Mouse (Mus musculus): ENCODE results near the gene Olfr835. TPM values are rescaled to one million over a fixed set of nuclear protein-coding genes. Genes with fewer than 3 reads are reported as not detected.

Gene Olfr835
- polyA plus RNA-seq (2012; rRNA removed): not detected in 2 replicates

GRCm38 (mm10) chr9:19032435-19032834, at the start of gene Olfr835:
Olfr835 (plus strand) TSS chr9:19032735.
- DNase-seq (ENCODE audit: low read depth in 1 of 2, low spot score in 2 of 2): no peak
- no peak within 1 kb of the TSS for H3K4me3 ChIP-seq (ENCODE audit: extremely low read depth, insufficient read depth, insufficient read length)
- H3K27me3 ChIP-seq (ENCODE audit: control insufficient read depth, insufficient read depth, low read length): no peaks in the 10 kb centered on the region
- WGBS: 32% methylated on average over 1 of the region's 1 CpGs
- TF ChIP-seq POLR2A (IDR thresholded peaks at IDR 0.05; ENCODE audit: low read depth, low read length): no peak
- TF ChIP-seq CTCF (IDR thresholded peaks at IDR 0.05; ENCODE audit: extremely low read depth, insufficient read depth, insufficient read length, insufficient replicate concordance): no peak
- H3K27ac ChIP-seq (ENCODE audit: insufficient read depth, low read length): no peak within 1 kb of the TSS
- H3K4me1 ChIP-seq (ENCODE audit: control insufficient read depth, insufficient read depth, insufficient read length): no peaks in the 10 kb centered on the region
- H3K36me3 ChIP-seq (ENCODE audit: control insufficient read depth, insufficient read depth, low read length): no peaks in the 10 kb centered on the region

DNA sequence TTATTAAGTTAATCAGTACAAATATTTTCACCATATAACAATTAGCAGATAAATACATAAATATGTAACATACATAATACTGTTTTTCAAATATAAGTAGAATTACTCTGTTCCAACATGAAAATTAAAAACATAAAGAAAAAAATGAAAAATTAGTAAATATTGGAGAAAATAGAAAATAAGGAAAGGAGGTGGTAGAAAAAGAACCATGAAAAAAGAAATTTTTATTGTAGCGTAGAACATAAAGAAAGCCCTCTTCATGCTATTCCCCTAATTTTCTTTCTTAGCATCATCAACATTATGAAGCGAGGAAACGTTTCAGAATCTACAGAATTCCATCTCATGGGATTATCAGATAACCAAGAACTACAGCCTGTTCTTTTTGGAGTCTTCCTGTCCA, 44.8 kb upstream of the Olfr835 start, which contains the start of gene Olfr834:
Olfr834 (plus strand) TSS at position 301 of the 400 bp plus-strand sequence.
- H3K27me3 ChIP-seq (ENCODE audit: control insufficient read depth, insufficient read depth, low read length): no peaks in the 10 kb centered on the region
- no peak for DNase-seq (ENCODE audit: low read depth in 1 of 2, low spot score in 2 of 2)
- 78% methylated on average over 3 of the region's 3 CpGs for WGBS
- H3K27ac ChIP-seq (ENCODE audit: insufficient read depth, low read length): no peak within 1 kb of the TSS
- no peaks in the 10 kb centered on the region for H3K4me1 ChIP-seq (ENCODE audit: control insufficient read depth, insufficient read depth, insufficient read length)
- H3K36me3 ChIP-seq (ENCODE audit: control insufficient read depth, insufficient read depth, low read length): no peaks in the 10 kb centered on the region
- no peak for TF ChIP-seq CTCF (IDR thresholded peaks at IDR 0.05; ENCODE audit: extremely low read depth, insufficient read depth, insufficient read length, insufficient replicate concordance)
- no peak for TF ChIP-seq POLR2A (IDR thresholded peaks at IDR 0.05; ENCODE audit: low read depth, low read length)
- no peak within 1 kb of the TSS for H3K4me3 ChIP-seq (ENCODE audit: extremely low read depth, insufficient read depth, insufficient read length)

- 28% methylated on average over 3 of the region's 3 CpGs for WGBS
- Histone ChIP-seq H3K4me3 (ENCODE audit: extremely low read depth, insufficient read depth, insufficient read length) (no peak overlapping the region), H3K36me3 (ENCODE audit: control insufficient read depth, insufficient read depth, low read length) (no peaks in the 10 kb centered on the region), H3K27ac (ENCODE audit: insufficient read depth, low read length) (no peak overlapping the region), H3K4me1 (ENCODE audit: control insufficient read depth, insufficient read depth, insufficient read length) (no peaks in the 10 kb centered on the region), H3K27me3 (ENCODE audit: control insufficient read depth, insufficient read depth, low read length) (no peaks in the 10 kb centered on the region)
- no peak for DNase-seq (ENCODE audit: low read depth in 1 of 2, low spot score in 2 of 2)
- TF ChIP-seq POLR2A (IDR thresholded peaks at IDR 0.05; ENCODE audit: low read depth, low read length) (no peak), CTCF (IDR thresholded peaks at IDR 0.05; ENCODE audit: extremely low read depth, insufficient read depth, insufficient read length, insufficient replicate concordance) (no peak)
Measured at GRCm38 (mm10) chr9:19084986-19085385, 52.5 kb downstream of the Olfr835 start.

Other genes starting within 250 kb of the Olfr835 start
- gene Olfr828, start 213.2 kb upstream of the Olfr835 start, polyA plus RNA-seq (2012; rRNA removed): not detected in 2 replicates
- gene Olfr829, start 177.8 kb upstream of the Olfr835 start, polyA plus RNA-seq (2012; rRNA removed): not detected in 2 replicates
- gene Olfr830, start 158.0 kb upstream of the Olfr835 start, polyA plus RNA-seq (2012; rRNA removed): not detected in 2 replicates
- gene Olfr832, start 95.6 kb upstream of the Olfr835 start, polyA plus RNA-seq (2012; rRNA removed): not detected in 2 replicates
- gene Olfr834, start 44.7 kb upstream of the Olfr835 start, polyA plus RNA-seq (2012; rRNA removed): not detected in 2 replicates
- gene Olfr836, start 87.6 kb downstream of the Olfr835 start, polyA plus RNA-seq (2012; rRNA removed): not detected in 2 replicates
- gene Olfr837, start 103.6 kb downstream of the Olfr835 start, polyA plus RNA-seq (2012; rRNA removed): not detected in 2 replicates
- gene Olfr839-ps1, start 144.6 kb downstream of the Olfr835 start, polyA plus RNA-seq (2012; rRNA removed): not detected in 2 replicates
- not detected in 2 replicates for gene Olfr843, start 219.3 kb downstream of the Olfr835 start, polyA plus RNA-seq (2012; rRNA removed)

All from spleen, adult 2 months (tissue).